Mouse (Mus musculus) thymus, adult 2 months (tissue): ENCODE data around the gene Il4.
"Not testable (repeated sequence)": the region's sequence is repeated elsewhere in the genome, so short reads cannot be mapped to it uniquely, and the experiment has no call there.

Source experiments
- CTCF ChIP-seq: fragments of 200-500 bp; IDR thresholded peaks from 2 replicates; pipeline ENCODE4 v1.5.1; 2012; ENCODE audit warnings: mild to moderate bottlenecking, control low read depth, low read length, moderate library complexity, borderline replicate concordance; ENCODE audit not compliant: control insufficient read depth, poor library complexity, insufficient read depth; ENCODE audit errors: extremely low read depth
- POLR2A ChIP-seq: fragments of 200-500 bp; IDR thresholded peaks from 2 replicates; pipeline ENCODE4 v1.6.1; 2012; ENCODE audit warnings: mild to moderate bottlenecking, low read length, control low read depth, moderate library complexity; ENCODE audit not compliant: control insufficient read depth, poor library complexity, insufficient read depth; ENCODE audit errors: extremely low read depth

- not testable (repeated sequence) for TF ChIP-seq POLR2A, CTCF
Measured at GRCm38 (mm10) chr11:53557992-53558391, 60.5 kb downstream of the Il4 start.
